Mouse (Mus musculus) C3H10T1/2 (cell line): Measurements from ENCODE around the gene Ccl9. TPM values are rescaled to one million over a fixed set of nuclear protein-coding genes. Genes with fewer than 3 reads are reported as not detected.

ENCODE experiments used
- polyA plus RNA-seq, 2 experiments: library from polyadenylated mRNA; unstranded; fragments of >200 nt; fragmentation: generic; extraction: Trizol; gene quantifications; one replicate each; pipeline ENCODE4 v1.2.1; 2012; ENCODE audit warnings: missing spikeins in 2 of 2

Ccl9 gene
- 1 to 10 TPM; 1.6 to 6.6 TPM for polyA plus RNA-seq

GRCm38 (mm10) chr11:83578186-83578760, at the start of gene Ccl9:
Gene Ccl9 (minus strand): TSS chr11:83578636.

GRCm38 (mm10) chr11:83592853-83593252, 14.4 kb upstream of the Ccl9 start, which contains the start of gene Ccl6:
Gene Ccl6 (minus strand): TSS chr11:83593087.

GRCm38 (mm10) chr11:83530360-83530759, 48.1 kb downstream of the Ccl9 start, which contains the start of gene Ccl5:
Gene Ccl5 (minus strand): TSS chr11:83530518.

Other genes starting within 250 kb of the Ccl9 start
- under 1 TPM; 0.07 to 0.08 TPM for gene Rasl10b, start 169.5 kb downstream of the Ccl9 start, polyA plus RNA-seq
- under 1 TPM in 1 of 2 experiments, not detected in 1; 0.01 TPM for gene Gas2l2, start 149.2 kb downstream of the Ccl9 start, polyA plus RNA-seq
- gene 1700020L24Rik, start 141.0 kb downstream of the Ccl9 start, polyA plus RNA-seq: 10 to 100 TPM in 1 of 2 experiments, 1 to 10 TPM in 1; 4.0 to 14.1 TPM
- gene Mmp28, start 115.6 kb downstream of the Ccl9 start, polyA plus RNA-seq: 1 to 10 TPM; 1.5 to 6.8 TPM
- gene Taf15, start 105.5 kb downstream of the Ccl9 start, polyA plus RNA-seq: 10 to 100 TPM in 1 of 2 experiments, 1 to 10 TPM in 1; 5.6 to 36.5 TPM
- under 1 TPM in 1 of 2 experiments, not detected in 1; 0.04 TPM for gene Heatr9, start 56.5 kb downstream of the Ccl9 start, polyA plus RNA-seq
- gene Ccl5, start 48.1 kb downstream of the Ccl9 start, polyA plus RNA-seq: 10 to 100 TPM in 1 of 2 experiments, 1 to 10 TPM in 1; 4.4 to 79.3 TPM
- under 1 TPM in 1 of 2 experiments, not detected in 1; 0.47 TPM for gene Ccl6, start 14.5 kb upstream of the Ccl9 start, polyA plus RNA-seq
- gene Rpl9-ps1, start 67.0 kb upstream of the Ccl9 start, polyA plus RNA-seq: not detected
- not detected for gene Ccl3, start 70.7 kb upstream of the Ccl9 start, polyA plus RNA-seq
- not detected for gene Ccl4, start 83.9 kb upstream of the Ccl9 start, polyA plus RNA-seq
- under 1 TPM in 1 of 2 experiments, not detected in 1; 0.21 TPM for gene Wfdc17, start 125.4 kb upstream of the Ccl9 start, polyA plus RNA-seq
- 10 to 100 TPM in 1 of 2 experiments, under 1 TPM in 1; 0.85 to 11.0 TPM for gene Wfdc18, start 130.4 kb upstream of the Ccl9 start, polyA plus RNA-seq
- 1 to 10 TPM in 1 of 2 experiments, not detected in 1; 6.1 TPM for gene Wfdc21, start 168.3 kb upstream of the Ccl9 start, polyA plus RNA-seq
- 10 to 100 TPM in 1 of 2 experiments, 1 to 10 TPM in 1; 6.4 to 21.6 TPM for gene Heatr6, start 175.1 kb upstream of the Ccl9 start, polyA plus RNA-seq